Mouse (Mus musculus): Measurements from ENCODE around the gene Sipa1l1.

Sipa1l1 gene

GRCm38 (mm10) chr12:82247371-82248258 is 78.5 kb downstream of the Sipa1l1 start:
- no peak for DNase-seq (ENCODE audit: extremely low spot score)

- no peak for DNase-seq (ENCODE audit: extremely low spot score)
Measured at GRCm38 (mm10) chr12:82248501-82248900, 79.4 kb downstream of the Sipa1l1 start.

GRCm38 (mm10) chr12:82251328-82251727 is 82.2 kb downstream of the Sipa1l1 start:
- no peak for DNase-seq (ENCODE audit: extremely low spot score)

GRCm38 (mm10) chr12:82254076-82254475 is 85.0 kb downstream of the Sipa1l1 start:
- DNase-seq (ENCODE audit: extremely low spot score), result no peak

- DNase-seq (ENCODE audit: extremely low spot score), result no peak
Measured at GRCm38 (mm10) chr12:82256012-82256411, 86.9 kb downstream of the Sipa1l1 start.

- no peak for DNase-seq (ENCODE audit: extremely low spot score)
Measured at GRCm38 (mm10) chr12:82256921-82257500, 87.9 kb downstream of the Sipa1l1 start.

GRCm38 (mm10) chr12:82257994-82258785 is 89.1 kb downstream of the Sipa1l1 start:
- DNase-seq (ENCODE audit: extremely low spot score), result no peak

- DNase-seq (ENCODE audit: extremely low spot score), result no peak
Measured at GRCm38 (mm10) chr12:82263443-82263842, 94.3 kb downstream of the Sipa1l1 start.

GRCm38 (mm10) chr12:82264083-82264851 is 95.1 kb downstream of the Sipa1l1 start:
- no peak for DNase-seq (ENCODE audit: extremely low spot score)

- no peak for DNase-seq (ENCODE audit: extremely low spot score)
Measured at GRCm38 (mm10) chr12:82265335-82266274, 96.5 kb downstream of the Sipa1l1 start.

- DNase-seq (ENCODE audit: extremely low spot score), result no peak
Measured at GRCm38 (mm10) chr12:82271447-82271846, 102.3 kb downstream of the Sipa1l1 start.

GRCm38 (mm10) chr12:82273503-82273902 is 104.4 kb downstream of the Sipa1l1 start:
- DNase-seq (ENCODE audit: extremely low spot score), result no peak

GRCm38 (mm10) chr12:82274576-82274975 is 105.5 kb downstream of the Sipa1l1 start:
- DNase-seq (ENCODE audit: extremely low spot score), result no peak

- no peak for DNase-seq (ENCODE audit: extremely low spot score)
Measured at GRCm38 (mm10) chr12:82275767-82276166, 106.6 kb downstream of the Sipa1l1 start.

GRCm38 (mm10) chr12:82276591-82276990 is 107.5 kb downstream of the Sipa1l1 start:
- no peak for DNase-seq (ENCODE audit: extremely low spot score)

- no peak for DNase-seq (ENCODE audit: extremely low spot score)
Measured at GRCm38 (mm10) chr12:82284617-82285016, 115.5 kb downstream of the Sipa1l1 start.

GRCm38 (mm10) chr12:82285018-82285417 is 115.9 kb downstream of the Sipa1l1 start:
- no peak for DNase-seq (ENCODE audit: extremely low spot score)

- no peak for DNase-seq (ENCODE audit: extremely low spot score)
Measured at GRCm38 (mm10) chr12:82286068-82286467, 116.9 kb downstream of the Sipa1l1 start.

- DNase-seq (ENCODE audit: extremely low spot score), result no peak
Measured at GRCm38 (mm10) chr12:82286804-82287203, 117.7 kb downstream of the Sipa1l1 start.

GRCm38 (mm10) chr12:82293545-82294247 is 124.6 kb downstream of the Sipa1l1 start:
- no peak for DNase-seq (ENCODE audit: extremely low spot score)
